Mouse (Mus musculus): ENCODE results near the gene Tlx2. TPM values are rescaled to one million over a fixed set of nuclear protein-coding genes. Genes with fewer than 3 reads are reported as not detected.

Tlx2 gene
- polyA plus RNA-seq, 1 experiment from 2014 or later: 9.3 TPM

- H3K9ac ChIP-seq: no peak overlapping the region
- H3K27ac ChIP-seq: no peak overlapping the region
- H3K9me3 ChIP-seq: no peaks in the 10 kb centered on the region
- H3K27me3 ChIP-seq (replicated peaks): no peaks in the 10 kb centered on the region
- H3K4me1 ChIP-seq: peaks cover 13% of the 10 kb centered on the region
- no peak for ATAC-seq (ENCODE audit: insufficient read depth, low FRiP score, low read depth)
- 73% methylated on average over 10 of the region's 10 CpGs for WGBS
- H3K4me3 ChIP-seq (replicated peaks): no peak overlapping the region
- peaks cover 12% of the 10 kb centered on the region for H3K36me3 ChIP-seq
- H3K4me2 ChIP-seq: no peak overlapping the region
Measured at GRCm38 (mm10) chr6:83049367-83049766, 20.7 kb downstream of the Tlx2 start.

- Histone ChIP-seq H3K36me3 (no peaks in the 10 kb centered on the region), H3K4me1 (no peaks in the 10 kb centered on the region), H3K9me3 (no peaks in the 10 kb centered on the region), H3K9ac (no peak overlapping the region), H3K4me3 (replicated peaks) (no peak overlapping the region), H3K27ac (no peak overlapping the region), H3K4me2 (no peak overlapping the region), H3K27me3 (replicated peaks) (no peaks in the 10 kb centered on the region)
- ATAC-seq (ENCODE audit: insufficient read depth, low FRiP score, low read depth): no peak
- 67% methylated on average over 9 of the region's 9 CpGs for WGBS
Measured at GRCm38 (mm10) chr6:83044742-83045141, 25.4 kb downstream of the Tlx2 start.

GRCm38 (mm10) chr6:83043993-83044392, 26.1 kb downstream of the Tlx2 start:
- Histone ChIP-seq H3K4me3 (replicated peaks) (no peak overlapping the region), H3K9me3 (no peaks in the 10 kb centered on the region), H3K4me1 (no peaks in the 10 kb centered on the region), H3K27ac (no peak overlapping the region), H3K4me2 (no peak overlapping the region), H3K9ac (no peak overlapping the region), H3K27me3 (replicated peaks) (no peaks in the 10 kb centered on the region), H3K36me3 (no peaks in the 10 kb centered on the region)
- no peak for ATAC-seq (ENCODE audit: insufficient read depth, low FRiP score, low read depth)
- WGBS: 87% methylated on average over 5 of the region's 5 CpGs

DNA sequence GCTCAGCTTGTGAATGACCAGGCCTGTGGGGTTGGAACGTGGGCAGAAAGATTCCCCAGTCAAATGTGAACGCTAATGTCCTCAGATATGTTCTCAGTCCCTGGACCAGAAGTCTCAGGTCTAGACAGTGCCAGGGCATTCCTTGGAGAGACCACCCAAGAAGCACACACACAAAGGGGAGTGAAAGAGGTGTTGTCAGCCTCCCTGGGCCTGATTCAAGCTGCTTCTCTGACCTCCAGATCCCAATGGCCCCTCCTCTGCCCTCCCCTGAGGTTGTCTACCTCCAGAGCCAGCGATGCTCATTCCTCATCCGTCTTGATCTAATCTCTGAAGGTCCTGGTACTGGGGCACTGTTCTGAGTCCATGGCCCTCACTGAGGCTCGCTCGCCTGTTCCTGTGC, 26.5 kb downstream of the Tlx2 start:
- no peak for ATAC-seq (ENCODE audit: insufficient read depth, low FRiP score, low read depth)
- 58% methylated on average over 6 of the region's 6 CpGs for WGBS
- Histone ChIP-seq H3K36me3 (no peaks in the 10 kb centered on the region), H3K27me3 (replicated peaks) (no peaks in the 10 kb centered on the region), H3K9me3 (no peaks in the 10 kb centered on the region), H3K9ac (no peak overlapping the region), H3K27ac (no peak overlapping the region), H3K4me1 (peaks cover 4% of the 10 kb centered on the region), H3K4me3 (replicated peaks) (no peak overlapping the region), H3K4me2 (no peak overlapping the region)

- H3K4me1 ChIP-seq: peaks cover 13% of the 10 kb centered on the region
- no peaks in the 10 kb centered on the region for H3K9me3 ChIP-seq
- no peak for ATAC-seq (ENCODE audit: insufficient read depth, low FRiP score, low read depth)
- H3K4me2 ChIP-seq: no peak overlapping the region
- H3K9ac ChIP-seq: no peak overlapping the region
- H3K4me3 ChIP-seq (replicated peaks): no peak overlapping the region
- no peak overlapping the region for H3K27ac ChIP-seq
- no peaks in the 10 kb centered on the region for H3K36me3 ChIP-seq
- 85% methylated on average over 5 of the region's 5 CpGs for WGBS
- H3K27me3 ChIP-seq (replicated peaks): no peaks in the 10 kb centered on the region
Measured at GRCm38 (mm10) chr6:83040601-83041000, 29.5 kb downstream of the Tlx2 start.

GRCm38 (mm10) chr6:83038496-83039012, 31.5 kb downstream of the Tlx2 start:
- no peaks in the 10 kb centered on the region for H3K36me3 ChIP-seq
- H3K4me1 ChIP-seq: peaks cover 25% of the 10 kb centered on the region
- H3K9me3 ChIP-seq: no peaks in the 10 kb centered on the region
- peak overlapping the region; percentile 4; the same call in 1 of the 2 replicates for H3K27ac ChIP-seq
- H3K4me2 ChIP-seq: peak overlapping the region; percentile 51
- ATAC-seq (ENCODE audit: insufficient read depth, low FRiP score, low read depth): peak; percentile 86
- 19% methylated on average over 24 of the region's 24 CpGs for WGBS
- H3K9ac ChIP-seq: no peak overlapping the region
- H3K4me3 ChIP-seq (replicated peaks): peak overlapping the region; percentile 19
- H3K27me3 ChIP-seq (replicated peaks): no peaks in the 10 kb centered on the region

DNA sequence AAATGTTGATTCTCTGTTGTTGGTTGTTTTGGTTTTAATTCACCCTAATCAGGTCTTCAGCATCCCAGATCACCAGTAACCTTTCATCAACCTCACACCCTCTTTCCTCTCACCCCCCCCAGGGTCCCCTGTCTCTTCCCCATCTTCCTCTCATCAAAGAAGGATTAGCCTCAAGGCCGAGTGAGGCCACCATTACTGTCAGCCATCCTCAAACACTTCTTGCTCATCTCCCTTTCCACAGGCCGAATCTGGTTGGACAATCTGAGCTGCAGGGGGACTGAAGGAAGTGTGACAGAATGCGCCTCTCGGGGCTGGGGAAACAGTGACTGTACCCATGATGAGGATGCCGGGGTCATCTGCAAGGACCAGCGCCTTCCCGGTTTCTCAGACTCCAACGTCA, 32.9 kb downstream of the Tlx2 start:
- peaks cover 29% of the 10 kb centered on the region for H3K4me1 ChIP-seq
- no peaks in the 10 kb centered on the region for H3K36me3 ChIP-seq
- no peaks in the 10 kb centered on the region for H3K27me3 ChIP-seq (replicated peaks)
- no peak for ATAC-seq (ENCODE audit: insufficient read depth, low FRiP score, low read depth)
- no peak overlapping the region for H3K9ac ChIP-seq
- no peak overlapping the region for H3K4me3 ChIP-seq (replicated peaks)
- no peak overlapping the region for H3K4me2 ChIP-seq
- WGBS: 73% methylated on average over 8 of the region's 8 CpGs
- no peaks in the 10 kb centered on the region for H3K9me3 ChIP-seq
- no peak overlapping the region for H3K27ac ChIP-seq

DNA sequence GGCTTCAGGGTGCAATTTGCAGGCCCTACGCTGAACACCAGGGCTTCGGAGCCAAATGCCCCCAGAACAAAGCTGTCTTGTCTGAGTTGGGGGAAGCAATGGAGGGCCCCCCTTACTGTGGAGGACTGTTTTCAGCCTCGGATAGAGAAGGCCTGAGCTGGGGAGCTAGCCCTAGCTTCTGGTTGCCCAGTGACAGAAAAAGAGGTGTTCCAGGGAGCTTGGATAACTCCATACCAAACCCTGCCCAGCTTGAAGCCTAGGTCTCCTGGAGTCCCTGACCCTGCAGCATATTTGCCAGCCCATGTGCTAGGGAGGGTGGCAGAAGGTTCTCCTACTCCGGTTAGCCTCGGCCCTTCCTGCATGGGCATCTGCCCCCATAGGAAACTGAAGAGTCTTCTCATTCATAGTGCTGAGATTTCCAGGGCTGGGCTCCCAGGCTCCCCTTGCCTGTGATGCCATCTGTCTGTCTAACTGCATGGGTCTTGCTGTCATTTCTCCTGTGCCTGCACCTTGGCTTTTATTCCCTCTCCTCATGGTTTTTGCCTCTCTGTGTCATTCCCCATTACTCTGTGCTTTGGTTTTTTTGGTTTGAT, 35.5 kb downstream of the Tlx2 start:
- no peaks in the 10 kb centered on the region for H3K9me3 ChIP-seq
- peaks cover 7% of the 10 kb centered on the region; the same call in 1 of the 2 replicates for H3K27me3 ChIP-seq (replicated peaks)
- peak overlapping the region; percentile 71 for H3K4me2 ChIP-seq
- H3K27ac ChIP-seq: peak overlapping the region; percentile 87
- peaks cover 32% of the 10 kb centered on the region for H3K4me1 ChIP-seq
- WGBS: 29% methylated on average over 5 of the region's 5 CpGs
- no peak for ATAC-seq (ENCODE audit: insufficient read depth, low FRiP score, low read depth)
- H3K9ac ChIP-seq: no peak overlapping the region; the same call in 1 of the 2 replicates
- H3K36me3 ChIP-seq: no peaks in the 10 kb centered on the region
- peak overlapping the region; percentile 58 for H3K4me3 ChIP-seq (replicated peaks)

- peaks cover 27% of the 10 kb centered on the region for H3K4me1 ChIP-seq
- peak within 1 kb of the TSS; percentile 87 for H3K27ac ChIP-seq
- under 1% methylated on average over 51 of the region's 51 CpGs for WGBS
- H3K9me3 ChIP-seq: no peaks in the 10 kb centered on the region
- peak within 1 kb of the TSS; percentile 58 for H3K4me3 ChIP-seq (replicated peaks)
- peak within 1 kb of the TSS; percentile 71 for H3K4me2 ChIP-seq
- H3K36me3 ChIP-seq: no peaks in the 10 kb centered on the region
- peaks cover 7% of the 10 kb centered on the region; the same call in 1 of the 2 replicates for H3K27me3 ChIP-seq (replicated peaks)
- peak; percentile 87 for ATAC-seq (ENCODE audit: insufficient read depth, low FRiP score, low read depth)
- H3K9ac ChIP-seq: peak within 1 kb of the TSS; percentile 45
Measured at GRCm38 (mm10) chr6:83033249-83034185, 36.6 kb downstream of the Tlx2 start, which contains the start of the genes Dok1 and Loxl3. Gene Dok1 (minus strand): TSS chr6:83033471. Gene Loxl3 (plus strand): TSS chr6:83034173.

GRCm38 (mm10) chr6:83032769-83033191, 37.3 kb downstream of the Tlx2 start:
- Histone ChIP-seq H3K9ac (peak overlapping the region; percentile 45), H3K9me3 (no peaks in the 10 kb centered on the region), H3K4me1 (peaks cover 23% of the 10 kb centered on the region), H3K36me3 (no peaks in the 10 kb centered on the region), H3K27ac (peak overlapping the region; percentile 87), H3K4me2 (peak overlapping the region; percentile 71), H3K27me3 (replicated peaks) (peaks cover 7% of the 10 kb centered on the region; the same call in 1 of the 2 replicates), H3K4me3 (replicated peaks) (peak overlapping the region; percentile 58)
- 0% methylated on average over 31 of the region's 31 CpGs for WGBS
- ATAC-seq (ENCODE audit: insufficient read depth, low FRiP score, low read depth): peak; percentile 41

GRCm38 (mm10) chr6:83031921-83032590, 38.0 kb downstream of the Tlx2 start:
- WGBS: 43% methylated on average over 18 of the region's 18 CpGs

More at GRCm38 (mm10) chr6:83031921-83032590, 38.0 kb downstream of the Tlx2 start:
- Histone ChIP-seq H3K9ac (no peak overlapping the region), H3K4me2 (peak overlapping the region; percentile 71), H3K4me3 (replicated peaks) (peak overlapping the region; percentile 58), H3K9me3 (no peaks in the 10 kb centered on the region), H3K27ac (no peak overlapping the region), H3K4me1 (peaks cover 23% of the 10 kb centered on the region), H3K36me3 (no peaks in the 10 kb centered on the region), H3K27me3 (replicated peaks) (peaks cover 7% of the 10 kb centered on the region; the same call in 1 of the 2 replicates)
- ATAC-seq (ENCODE audit: insufficient read depth, low FRiP score, low read depth): no peak

Measured in stomach, embryonic 15.5 days (tissue).